Comparison of ENCODE assay signal across 43 mouse cellular contexts in genomic region chr8:121930047-121930446, GRCm38 (mm10). TPM values are rescaled to one million over a fixed set of nuclear protein-coding genes. Genes with fewer than 3 reads are reported as not detected.
"Had no signal": no experiment of that assay in that cellular context is flagged by ENCODE, and none has a peak within 500 bp of the region (broad histone marks: within the 10 kb centered on the region; RNA-seq: fewer than 3 reads in every experiment).

No protein-coding gene starts in this region.

- H3K27ac ChIP-seq: left cerebral cortex, adult 2 months; limb, embryonic 10.5 days; limb, embryonic 12.5 days; limb, embryonic 13.5 days; limb, embryonic 15.5 days; liver, embryonic 13.5 days; liver, embryonic 14.5 days; liver, embryonic 15.5 days; lung, embryonic 15.5 days; macrophage; midbrain, embryonic 10.5 days; midbrain, embryonic 12.5 days; midbrain, embryonic 13.5 days; midbrain, embryonic 15.5 days; neural tube, embryonic 12.5 days; neural tube, embryonic 13.5 days had no signal

- H3K9ac ChIP-seq: limb, embryonic 12.5 days; limb, embryonic 13.5 days; limb, embryonic 15.5 days; liver, embryonic 13.5 days; liver, embryonic 14.5 days; liver, embryonic 15.5 days; liver, postnatal 0 days; lung, embryonic 14.5 days; lung, embryonic 15.5 days; midbrain, embryonic 12.5 days; midbrain, embryonic 13.5 days; midbrain, embryonic 15.5 days; neural tube, embryonic 12.5 days; neural tube, embryonic 13.5 days had no signal

- DNase-seq: left cerebral cortex, postnatal 4 days; liver; liver, embryonic 13.5 days; liver, postnatal 0 days; lung, adult 18-20 months; lung, adult 2 months; lung, embryonic 14.5 days; lung, postnatal 10 days; lung, postnatal 14 days; lung, postnatal 36 days; lung, postnatal 4 days; midbrain, embryonic 14.5 days had no signal

- ATAC-seq: liver, postnatal 0 days; lung, postnatal 0 days; midbrain, embryonic 13.5 days; midbrain, embryonic 15.5 days; midbrain, embryonic 16.5 days had no signal

- H3K9me3 ChIP-seq: limb, embryonic 10.5 days; limb, embryonic 12.5 days; limb, embryonic 13.5 days; limb, embryonic 15.5 days; liver, embryonic 13.5 days; liver, embryonic 15.5 days; lung, embryonic 15.5 days; megakaryocyte, embryonic 14.5 days; midbrain, embryonic 10.5 days; midbrain, embryonic 12.5 days; midbrain, embryonic 13.5 days; midbrain, embryonic 15.5 days; neural tube, embryonic 12.5 days; neural tube, embryonic 13.5 days had no signal

- H3K27me3 ChIP-seq: limb, embryonic 12.5 days; limb, embryonic 13.5 days; limb, embryonic 15.5 days; liver, embryonic 15.5 days; lung, embryonic 15.5 days; megakaryocyte, embryonic 14.5 days; midbrain, embryonic 12.5 days; midbrain, embryonic 13.5 days; midbrain, embryonic 15.5 days; neural tube, embryonic 12.5 days; neural tube, embryonic 13.5 days had no signal

- H3K4me1 ChIP-seq: liver, embryonic 13.5 days had no signal

- H3K36me3 ChIP-seq: limb, embryonic 10.5 days; limb, embryonic 12.5 days; limb, embryonic 13.5 days; limb, embryonic 15.5 days; liver, embryonic 13.5 days; liver, embryonic 15.5 days; lung, embryonic 15.5 days; midbrain, embryonic 10.5 days; midbrain, embryonic 12.5 days; midbrain, embryonic 13.5 days; midbrain, embryonic 15.5 days; neural tube, embryonic 12.5 days; neural tube, embryonic 13.5 days had no signal

- H3K4me3 ChIP-seq: left cerebral cortex, adult 2 months; limb, embryonic 10.5 days; limb, embryonic 12.5 days; limb, embryonic 13.5 days; limb, embryonic 15.5 days; liver, embryonic 13.5 days; liver, embryonic 15.5 days; lung, embryonic 15.5 days; megakaryocyte, embryonic 14.5 days; midbrain, embryonic 10.5 days; midbrain, embryonic 12.5 days; midbrain, embryonic 13.5 days; midbrain, embryonic 15.5 days; myocyte; neural tube, embryonic 12.5 days; neural tube, embryonic 13.5 days had no signal

- H3K4me2 ChIP-seq: limb, embryonic 12.5 days; limb, embryonic 13.5 days; limb, embryonic 15.5 days; liver, embryonic 11.5 days; liver, embryonic 13.5 days; liver, embryonic 15.5 days; lung, embryonic 14.5 days; lung, embryonic 15.5 days; midbrain, embryonic 11.5 days; midbrain, embryonic 12.5 days; midbrain, embryonic 13.5 days; midbrain, embryonic 15.5 days; neural tube, embryonic 12.5 days; neural tube, embryonic 13.5 days had no signal

RNA-seq across cellular contexts. Expression of gene Car5a, which starts 14.7 kb away (rescaled TPM):
- total RNA-seq: left cerebral cortex, adult 2 months; left cerebral cortex, postnatal 10 days; left cerebral cortex, postnatal 25 days; left cerebral cortex, postnatal 36 days; megakaryocyte-erythroid progenitor cell, adult 5-6 weeks; midbrain, postnatal 0 days; monocyte, adult 5-6 weeks had no signal
- polyA plus RNA-seq: limb, embryonic 10.5 days; limb, embryonic 11.5 days; limb, embryonic 13.5 days; limb, embryonic 14.5 days; limb, embryonic 15.5 days; lung, embryonic 14.5 days; lung, embryonic 15.5 days; lung, embryonic 16.5 days; macrophage; midbrain, embryonic 14.5 days; myocyte; neural tube, embryonic 11.5 days had no signal
